Mouse (Mus musculus) fat pad, adult 2 months (tissue): ENCODE data around the gene B4galt2.

Experiments
- DNase-seq: peaks from one replicate; pipeline ENCODE4 v3.0.0-alpha.2; 2011; ENCODE audit warnings: low read depth, low spot score; ENCODE audit errors: extremely low read depth

The B4galt2 gene

DNA sequence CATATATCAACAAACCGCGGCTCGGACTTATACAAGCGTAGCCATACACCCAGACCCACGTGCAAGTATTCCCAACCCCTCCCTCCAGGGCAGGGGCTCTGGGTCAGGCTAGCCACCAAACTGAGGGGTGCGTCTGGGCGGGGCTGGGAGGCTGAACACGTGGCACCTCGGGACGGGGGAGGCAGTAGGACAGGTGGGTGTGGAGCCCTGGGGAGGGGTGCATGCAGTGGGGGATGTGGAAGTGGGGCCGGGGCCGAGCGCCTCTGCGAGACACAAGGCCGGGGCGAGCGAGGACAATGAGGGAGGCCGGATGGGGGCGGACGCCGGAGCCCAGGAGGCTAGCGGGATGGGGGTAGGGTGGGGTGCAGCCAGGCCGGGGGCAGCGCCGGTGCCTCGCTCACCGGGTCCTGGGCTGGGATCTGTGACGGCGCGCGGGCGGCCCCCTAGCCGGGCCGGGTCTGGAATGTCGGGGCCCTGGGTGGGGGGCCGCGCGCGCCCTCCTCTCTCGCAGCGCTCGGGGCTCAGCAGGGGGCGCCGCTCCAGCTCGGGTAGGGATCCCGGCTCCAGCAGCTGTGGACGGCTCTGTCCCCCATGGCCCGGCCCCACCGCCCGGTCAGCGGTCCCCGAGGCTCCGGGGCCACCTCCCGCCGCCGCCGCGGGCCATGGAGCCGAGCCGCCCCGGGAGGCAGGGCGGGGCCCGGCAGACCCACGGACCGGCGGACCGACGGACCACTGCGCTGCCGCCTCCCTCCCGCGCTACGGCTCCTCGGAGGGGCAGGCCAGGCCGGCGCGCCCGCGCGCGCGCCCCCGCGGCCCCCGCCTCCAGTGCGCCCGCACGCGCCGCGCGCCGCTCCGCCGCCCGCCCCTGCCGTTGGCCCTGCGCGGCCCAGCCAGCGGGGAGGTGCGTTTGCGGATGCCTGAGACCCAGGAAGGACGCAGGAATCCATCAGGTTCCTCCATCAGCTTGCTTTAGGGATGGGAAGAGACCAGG is at the start of gene B4galt2:
Gene B4galt2, minus strand, starts transcription at position 787 of the 991 bp plus-strand sequence.
- no peak for DNase-seq

DNA sequence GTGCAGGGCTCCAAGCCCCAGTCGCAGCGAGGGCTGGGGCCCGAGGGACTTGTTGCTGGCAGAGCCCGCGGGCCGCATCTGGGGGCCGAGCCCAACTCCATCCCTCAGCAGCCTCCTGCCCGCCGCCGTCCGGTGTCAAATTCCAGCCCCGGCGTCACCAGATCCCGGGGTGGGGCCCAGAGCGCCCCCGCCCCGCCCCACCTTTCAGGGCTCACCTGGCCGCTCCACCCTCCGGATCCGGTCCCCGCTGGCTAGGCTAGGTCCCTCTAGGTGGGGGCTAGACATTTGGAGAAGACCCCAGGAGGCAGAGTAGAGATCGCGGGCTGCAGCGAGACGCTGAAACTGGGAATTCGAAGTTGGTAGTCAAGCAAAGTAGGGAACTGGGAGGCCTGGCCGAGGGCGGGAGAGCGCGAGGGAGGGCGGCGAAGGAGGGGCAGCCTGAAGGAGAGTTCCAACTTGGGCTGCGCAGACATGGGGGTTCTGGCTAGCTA is 46.1 kb upstream of the B4galt2 start, which contains the start of gene Artn:
Gene Artn, minus strand, starts transcription at position 373 of the 491 bp plus-strand sequence.
- DNase-seq, result no peak

DNA sequence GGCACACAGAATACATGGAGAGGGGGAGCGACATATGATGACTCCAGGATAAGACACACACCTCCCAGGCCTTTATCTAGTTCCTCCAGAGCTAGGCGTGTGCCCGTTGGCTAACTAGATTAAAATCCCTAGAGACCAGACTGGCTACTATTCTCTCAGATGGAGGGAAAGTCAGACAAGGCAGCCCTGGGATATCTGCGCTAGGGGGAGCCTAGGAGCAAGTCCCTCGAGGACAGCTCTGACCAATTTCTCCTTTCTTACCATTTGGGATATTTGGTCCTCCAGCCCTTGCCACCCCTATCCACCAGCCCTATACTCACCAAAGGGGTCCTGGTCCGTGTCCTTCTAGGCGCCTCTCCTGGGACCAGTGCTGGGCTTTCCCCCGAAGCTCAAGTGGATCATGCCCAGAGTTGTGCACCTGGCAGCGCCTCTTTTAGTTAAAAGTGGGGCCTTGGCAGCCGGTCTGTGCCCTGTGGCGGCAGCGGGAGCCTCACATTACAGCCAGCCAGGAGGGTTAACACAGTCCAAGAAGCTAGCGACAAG is 45.5 kb upstream of the B4galt2 start:
- DNase-seq, result no peak

DNA sequence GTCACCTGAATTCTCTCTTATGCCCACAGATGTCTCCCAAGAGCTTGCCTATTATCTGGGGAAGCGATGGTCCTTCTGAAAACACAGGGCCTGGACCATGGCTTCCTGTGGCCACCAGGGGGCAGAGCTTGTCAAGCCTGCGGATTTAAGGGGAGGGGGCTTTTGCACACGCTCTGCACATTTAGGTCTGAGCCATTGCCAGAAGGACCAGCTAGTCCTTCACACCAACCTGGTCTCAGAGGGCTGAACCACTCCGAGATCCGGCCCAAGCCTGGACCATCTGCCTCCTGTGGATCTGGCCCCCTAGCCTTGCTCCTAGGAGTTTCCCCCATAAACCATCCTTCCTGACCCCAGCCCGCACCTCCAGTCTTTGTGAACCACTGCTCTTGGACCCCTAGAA is 44.9 kb upstream of the B4galt2 start:
- no peak for DNase-seq

DNA sequence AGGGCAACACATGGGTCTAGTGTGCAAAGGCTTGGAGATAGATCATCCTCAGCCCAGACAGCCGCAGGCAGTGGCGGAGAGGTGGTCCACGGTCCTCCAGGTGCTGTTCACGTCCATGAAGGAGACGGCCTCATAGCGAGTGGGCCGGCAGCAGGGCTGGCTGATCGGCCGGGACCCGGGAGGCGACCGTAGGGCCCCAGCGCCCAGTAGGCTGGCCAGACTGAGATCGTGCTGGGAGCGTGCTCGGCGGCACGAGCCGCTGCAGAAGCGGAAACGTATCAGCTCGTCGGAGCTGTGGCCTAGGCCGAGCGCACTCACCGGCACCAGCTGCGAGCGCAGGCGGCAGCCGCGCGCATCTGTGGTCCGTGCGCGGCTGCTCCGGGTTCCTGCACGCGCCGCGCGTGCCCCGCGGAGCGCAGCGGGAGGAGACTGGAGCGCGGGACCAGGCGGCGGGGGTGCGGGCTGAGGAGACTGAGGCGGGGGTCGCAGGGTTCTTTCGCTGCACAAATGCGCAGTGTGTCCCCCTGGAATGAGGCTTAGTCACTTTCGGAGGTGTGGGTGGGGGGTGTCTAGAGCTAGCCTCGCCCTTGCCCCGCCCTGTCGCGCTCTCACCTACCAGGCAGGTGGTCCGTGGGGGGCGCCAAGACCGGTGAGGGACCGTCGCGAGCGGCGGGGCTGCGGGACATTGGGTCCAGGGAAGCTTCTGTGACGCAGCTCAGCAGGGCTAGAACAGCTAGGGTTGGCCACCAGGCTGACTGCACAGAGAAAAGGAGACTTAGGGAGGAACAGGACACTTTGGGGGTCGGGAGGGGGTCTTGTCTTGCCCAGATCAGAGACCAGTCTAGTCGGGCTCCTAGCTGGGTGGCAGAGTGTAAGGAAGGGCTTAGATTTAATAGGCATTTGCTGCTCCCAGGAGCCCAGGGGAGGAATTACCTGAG is 43.5 kb upstream of the B4galt2 start:
- DNase-seq, result no peak

DNA sequence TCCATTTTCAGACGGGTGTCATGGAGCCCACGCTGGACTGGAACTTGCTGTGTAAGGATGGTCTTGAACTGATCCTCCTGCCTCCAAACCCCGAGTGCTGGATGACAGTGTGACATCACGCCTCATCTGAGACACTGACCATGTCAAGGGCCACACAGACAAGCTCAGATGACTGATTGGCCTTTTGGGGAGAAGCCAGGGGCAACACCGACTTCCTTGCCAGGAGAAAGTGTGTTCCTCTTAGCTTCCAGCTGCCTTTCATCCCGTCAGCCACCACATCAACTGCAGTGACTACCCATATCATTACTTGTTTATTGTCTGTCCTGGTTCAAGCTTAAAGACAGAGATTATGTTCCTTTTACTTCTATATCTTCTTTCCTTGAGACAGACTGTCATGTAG is 41.6 kb upstream of the B4galt2 start:
- DNase-seq, result no peak

DNA sequence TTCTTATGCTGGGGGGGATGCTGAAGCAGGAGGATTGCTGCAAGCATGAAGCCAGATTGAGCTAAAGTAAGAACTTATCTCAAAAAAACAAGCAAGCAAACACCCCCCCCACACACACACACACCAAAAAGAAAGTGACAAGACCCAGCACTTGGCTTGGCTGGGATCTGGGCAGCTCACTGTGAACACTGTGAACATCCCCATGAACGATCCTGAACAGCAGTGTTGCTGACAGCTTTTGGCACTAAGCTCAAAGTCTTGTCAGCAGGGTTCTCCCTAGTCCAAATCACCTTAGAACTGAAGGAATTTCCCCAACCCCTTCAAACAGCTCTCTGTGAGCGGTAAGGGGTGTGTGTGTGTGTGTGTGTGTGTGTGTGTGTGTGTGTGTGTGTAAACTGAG is 40.2 kb upstream of the B4galt2 start:
- DNase-seq, result no peak

DNA sequence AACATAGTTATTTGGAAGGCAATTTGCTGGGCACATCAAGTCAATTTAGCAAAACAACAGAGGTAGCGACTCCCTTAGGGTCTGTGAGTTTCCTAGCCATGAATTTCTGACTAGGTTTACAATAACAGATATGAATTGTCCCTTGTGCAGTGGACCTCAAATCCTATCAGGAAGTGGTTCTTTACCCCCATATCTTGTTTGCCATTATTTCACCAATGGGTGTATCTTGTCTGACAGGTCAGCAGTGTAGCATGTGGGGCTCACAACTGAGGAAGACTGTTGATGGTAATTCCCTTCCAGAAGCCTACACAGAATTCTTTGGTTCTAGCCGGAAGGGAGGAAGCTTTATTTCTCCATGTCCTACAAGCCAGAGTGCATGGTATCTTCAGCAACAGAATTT is 38.1 kb upstream of the B4galt2 start:
- no peak for DNase-seq

DNA sequence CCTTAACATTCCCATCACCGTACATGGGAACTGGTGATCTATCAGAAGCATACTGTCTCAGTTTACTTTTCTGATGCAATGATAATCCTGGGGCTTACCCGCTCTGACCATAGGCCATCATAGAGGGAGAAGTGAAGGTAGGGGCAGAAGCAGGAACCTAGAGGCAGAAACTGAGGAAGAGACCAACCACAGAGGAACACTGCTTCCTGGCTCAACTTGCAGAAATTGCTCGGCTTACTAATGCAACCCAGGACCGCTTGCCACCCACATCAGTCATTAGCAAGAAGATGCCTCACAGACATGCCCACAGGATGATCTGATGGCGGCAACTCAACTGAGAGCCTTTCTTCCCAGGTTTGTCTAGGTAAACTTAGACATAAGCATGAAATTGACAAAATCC is 35.5 kb upstream of the B4galt2 start:
- no peak for DNase-seq

DNA sequence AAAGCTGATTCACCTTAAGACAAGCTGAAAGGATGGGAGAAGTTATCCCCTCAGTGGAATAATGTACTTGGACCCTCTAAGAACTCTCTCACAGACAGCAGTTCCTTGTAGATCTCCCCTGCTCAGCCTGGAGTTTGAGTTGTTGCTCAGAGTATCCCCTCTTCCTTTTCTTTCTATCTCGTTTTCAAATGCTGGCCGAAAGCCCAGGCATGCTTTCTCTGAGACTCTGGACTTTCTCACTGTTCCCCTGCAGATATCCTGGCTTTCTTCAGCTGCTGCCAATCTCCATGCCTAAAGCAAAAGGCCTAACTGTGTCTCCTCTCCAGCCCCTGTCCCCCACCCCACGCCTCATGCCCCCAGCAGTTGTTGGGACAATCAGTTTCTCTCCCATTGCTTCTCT is 35.0 kb upstream of the B4galt2 start:
- DNase-seq, result no peak

DNA sequence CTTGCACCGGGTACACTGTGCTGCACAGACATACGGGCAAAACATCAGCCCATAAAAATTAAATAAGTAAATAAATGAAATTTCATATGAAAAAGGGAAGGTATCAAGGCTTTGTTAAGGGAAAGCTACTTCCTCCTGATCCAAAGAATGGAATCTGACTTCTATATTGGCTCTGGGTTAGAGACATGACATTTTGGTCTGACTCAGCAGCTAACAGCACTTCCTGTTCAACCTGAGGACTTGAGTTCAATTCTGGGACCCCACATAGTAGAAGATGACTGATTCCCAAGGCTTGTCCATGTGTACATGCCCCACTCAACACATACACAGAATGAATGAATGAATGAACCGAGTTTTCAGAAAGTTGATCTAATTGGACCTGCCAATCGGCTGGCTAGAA is 34.6 kb upstream of the B4galt2 start:
- DNase-seq, result no peak

DNA sequence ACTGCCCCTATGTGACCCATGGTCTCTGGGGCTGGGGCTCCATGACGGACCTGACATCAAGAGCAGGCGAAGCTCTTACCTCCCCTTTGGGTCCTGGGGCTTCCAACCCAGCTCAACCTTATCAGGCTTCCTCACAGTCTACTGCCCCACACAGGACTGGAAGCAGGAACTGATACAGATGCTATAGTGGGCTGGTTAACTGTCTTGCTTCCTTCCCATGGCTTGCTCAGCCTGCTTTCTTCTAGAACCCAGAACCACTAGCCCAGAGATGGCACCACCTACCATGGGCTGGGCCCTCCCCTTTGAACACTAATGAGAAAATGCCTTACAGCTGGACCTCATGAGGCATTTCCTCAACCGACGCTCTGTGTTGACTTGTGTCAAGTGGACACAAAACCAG is 34.1 kb upstream of the B4galt2 start:
- DNase-seq, result no peak

DNA sequence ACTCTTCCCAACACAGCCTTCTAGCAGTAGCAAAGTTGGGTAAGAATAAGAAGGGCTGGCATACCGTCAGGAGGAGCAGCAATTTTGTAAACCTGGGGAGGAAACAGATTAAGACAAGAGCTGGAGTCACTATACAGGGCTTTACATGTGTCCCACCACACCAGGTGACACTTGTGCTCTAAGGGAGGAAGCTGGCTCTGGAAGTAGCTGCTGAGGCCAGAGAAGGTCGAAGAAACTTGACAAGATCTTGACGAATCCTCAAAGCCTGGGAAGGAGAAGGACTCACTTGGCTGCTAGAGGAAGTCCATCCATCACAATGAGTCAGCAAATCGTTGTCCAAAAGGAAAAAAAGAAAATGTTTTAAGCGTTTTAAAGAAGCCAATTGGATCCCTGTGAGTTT is 33.1 kb upstream of the B4galt2 start:
- DNase-seq, result no peak

DNA sequence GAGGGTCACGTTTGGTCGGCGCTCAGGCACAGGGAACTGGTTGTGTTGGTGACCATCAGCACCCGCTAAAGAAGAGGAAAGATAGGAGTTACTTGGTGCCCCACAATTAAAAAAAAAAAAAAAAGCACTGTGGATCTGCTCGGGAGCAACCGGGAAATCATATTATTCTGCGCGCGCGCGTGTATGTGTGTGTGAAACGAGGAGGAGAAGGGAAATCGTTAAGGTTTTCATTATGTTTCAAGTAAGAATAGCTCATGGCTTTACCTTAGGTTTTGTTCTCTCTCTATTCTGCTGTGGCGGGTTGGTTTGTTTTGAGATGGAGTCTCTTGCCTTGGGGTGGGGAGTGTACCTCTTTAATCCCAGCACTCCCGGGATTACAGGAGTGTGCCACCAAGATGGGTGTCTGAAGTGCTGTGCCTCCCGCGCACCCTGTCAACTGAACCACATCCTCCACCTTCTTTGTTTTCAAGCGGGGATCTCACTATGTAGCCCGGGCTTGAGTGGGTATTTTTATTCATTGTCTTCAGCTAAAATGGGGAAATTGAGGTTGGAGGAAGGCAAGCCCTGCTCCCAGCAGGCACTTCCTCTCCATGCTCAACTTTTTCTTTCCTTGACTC is 32.3 kb upstream of the B4galt2 start:
- no peak for DNase-seq

DNA sequence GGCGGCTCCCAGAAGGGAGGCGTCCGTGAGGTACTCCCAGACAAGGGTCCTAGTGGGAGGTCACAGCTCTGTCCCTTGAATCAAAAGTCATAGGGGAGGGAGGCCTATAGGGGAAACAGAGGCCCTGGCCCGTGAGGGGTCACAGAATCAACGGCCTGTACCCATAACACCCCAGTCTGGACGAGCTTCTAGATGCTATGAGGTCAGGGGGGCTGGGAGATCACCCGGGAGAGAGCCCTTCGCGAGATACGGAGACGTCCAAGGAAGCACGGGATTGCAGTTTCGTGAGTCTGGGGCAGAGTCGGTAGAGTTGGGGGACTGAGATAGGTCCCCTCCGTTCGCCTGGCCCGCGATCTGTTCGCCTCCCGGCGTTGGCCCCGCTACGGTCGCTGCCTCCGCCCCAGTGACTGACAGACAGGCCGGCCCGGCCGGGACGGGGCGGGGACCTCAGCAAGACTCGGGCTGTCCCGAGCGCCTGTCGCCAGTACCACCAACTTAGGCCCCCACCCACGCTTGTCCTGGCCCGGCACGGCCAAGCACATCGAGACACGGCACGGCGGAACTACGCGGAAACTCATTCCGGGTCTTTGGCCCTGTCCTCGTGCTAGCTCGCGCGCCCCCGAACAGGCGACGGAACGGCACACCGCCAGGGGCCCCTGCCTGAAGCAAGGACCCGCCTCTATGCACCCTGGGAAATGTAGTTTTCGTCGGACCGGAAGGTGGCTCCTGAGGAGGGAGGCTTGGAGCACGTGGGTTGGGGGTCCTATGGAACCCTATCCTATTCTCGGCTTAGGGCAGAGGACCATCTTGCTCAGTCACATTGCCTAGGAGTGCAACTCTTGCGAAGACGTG is 31.5 kb upstream of the B4galt2 start, which contains the start of gene Ipo13:
Gene Ipo13, minus strand, starts transcription at position 409 of the 852 bp plus-strand sequence.
- DNase-seq, result no peak

DNA sequence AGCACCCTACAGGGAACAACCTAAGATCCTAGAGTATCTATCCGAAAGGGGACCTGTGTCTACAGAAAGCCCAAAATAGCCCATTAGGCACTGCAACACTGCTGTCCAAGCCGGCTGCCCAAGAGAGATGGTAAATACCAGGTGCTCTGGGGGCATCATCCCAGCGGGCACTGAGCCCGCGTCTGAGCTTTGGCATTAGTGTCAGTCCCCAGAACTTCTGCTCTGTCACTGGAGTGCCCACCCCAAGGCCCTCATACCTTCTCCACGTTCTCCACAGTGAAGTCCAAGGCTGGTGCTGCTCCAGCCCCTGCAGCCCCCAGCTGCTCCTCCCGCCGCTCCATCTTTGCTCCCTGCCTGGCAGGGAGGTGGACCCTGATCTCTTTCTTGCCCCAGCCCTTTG is 30.7 kb upstream of the B4galt2 start:
- DNase-seq, result no peak

DNA sequence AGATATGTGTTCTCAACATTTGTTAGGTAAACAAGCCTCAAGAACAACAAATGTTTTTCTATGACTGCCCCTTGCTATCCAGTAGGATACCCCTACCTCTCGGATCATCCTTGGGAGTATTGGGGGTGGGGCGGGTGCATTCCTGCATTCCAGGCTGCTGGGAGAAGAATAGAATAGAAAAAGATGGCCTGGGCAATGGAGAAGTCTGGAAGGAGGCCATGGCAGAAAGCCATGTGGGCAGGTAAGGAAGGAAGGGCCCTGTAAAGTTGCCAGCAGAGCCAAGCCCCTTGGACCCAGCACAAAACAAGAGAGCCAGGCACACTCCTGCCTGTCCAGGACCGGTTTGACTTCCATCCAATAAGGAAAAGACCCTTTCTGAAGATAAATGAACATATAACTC is 30.1 kb upstream of the B4galt2 start:
- no peak for DNase-seq

DNA sequence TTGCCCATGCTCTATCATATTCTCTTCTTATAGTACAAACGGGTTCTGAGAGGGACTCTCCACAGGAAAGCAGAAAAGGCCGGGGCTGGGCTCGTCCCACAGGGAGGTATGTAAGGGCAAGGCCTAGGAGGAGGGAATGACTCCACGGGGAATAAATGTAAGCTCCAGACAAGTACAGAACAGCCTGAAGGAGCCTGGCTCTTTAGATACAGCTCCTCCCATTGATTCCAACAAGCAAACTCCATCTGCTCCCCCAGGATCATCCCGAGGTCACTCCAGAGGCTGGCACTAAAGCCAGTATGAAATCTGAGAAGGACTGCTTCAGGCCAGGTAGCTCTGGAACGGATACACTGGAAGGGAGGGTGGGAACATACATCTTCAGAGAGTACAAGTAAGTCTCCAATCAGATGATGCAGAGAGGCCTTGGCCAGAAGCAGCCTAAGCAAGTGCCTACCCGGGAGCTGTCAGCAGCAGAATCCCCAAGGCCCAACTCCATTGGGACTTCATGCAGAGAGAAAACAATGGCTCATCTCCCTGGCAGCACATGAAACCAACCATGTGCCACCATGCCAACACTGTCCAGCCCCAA is 29.5 kb upstream of the B4galt2 start:
- peak; percentile 30 for DNase-seq

DNA sequence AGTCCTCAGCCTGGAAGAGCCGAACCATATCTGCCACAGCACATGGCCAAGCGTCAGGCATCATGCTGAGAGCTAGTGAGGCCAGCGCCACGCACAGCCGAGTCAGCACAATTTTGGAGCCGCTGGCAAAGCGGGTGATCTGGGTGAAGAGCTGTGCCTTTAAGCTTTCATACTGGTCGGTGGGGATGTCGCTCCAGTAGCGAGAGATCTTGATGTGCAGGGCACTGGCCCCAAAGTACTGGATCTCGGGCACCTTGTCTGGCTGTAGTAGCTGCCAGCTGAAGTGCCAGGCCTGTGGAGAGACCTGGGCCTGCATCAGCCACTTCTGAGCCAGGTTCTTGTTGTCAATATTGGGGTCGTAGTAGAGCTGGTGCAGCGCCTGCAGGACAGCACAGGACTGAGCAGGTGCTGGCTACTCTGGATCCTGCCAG is 28.9 kb upstream of the B4galt2 start:
- DNase-seq, result no peak
